Mouse (Mus musculus): ENCODE data around the gene Mlycd. TPM values are rescaled to one million over a fixed set of nuclear protein-coding genes. Genes with fewer than 3 reads are reported as not detected.

Gene Mlycd
- total and polyA plus RNA-seq, 3 experiments: 4.2 to 12.3 (median 5.1) TPM

- Histone ChIP-seq H3K4me3 (replicated peaks in 1 of 3; ENCODE audit: low read depth in 2 of 3, low read length in 2 of 3, poor library complexity in 1 of 3) (no peak overlapping the region), H3K9me3 (replicated peaks; ENCODE audit: low read length) (no peaks in the 10 kb centered on the region), H3K4me1 (ENCODE audit: control insufficient read depth in 1 of 2, insufficient read depth in 2 of 2) (peaks cover 6 to 12% of the 10 kb centered on the region in 2 experiments; a peak in 2 of 4 replicates), H3K36me3 (replicated peaks in 1 of 2; ENCODE audit: control insufficient read depth in 1 of 2, insufficient read depth in 1 of 2, low read length in 1 of 2) (peaks cover 38 to 53% of the 10 kb centered on the region in 2 experiments), H3K27me3 (replicated peaks) (no peaks in the 10 kb centered on the region), H3K79me2 (replicated peaks; ENCODE audit: control insufficient read depth, extremely low read depth, insufficient read depth, poor library complexity, severe bottlenecking) (no peaks in the 10 kb centered on the region), H3K27ac (ENCODE audit: insufficient read depth, low read depth) (no peak overlapping the region), H3K9ac (ENCODE audit: insufficient read depth, low read depth) (no peak overlapping the region), H3K4me2 (ENCODE audit: insufficient read depth, low read depth, poor library complexity, severe bottlenecking) (no peak overlapping the region)
- no peak for DNase-seq (ENCODE audit: extremely low read depth)
- TF ChIP-seq POLR2AphosphoS2 (IDR thresholded peaks at IDR 0.05; ENCODE audit: low read depth, low read length) (no peak), TCF12 (IDR thresholded peaks at IDR 0.05; ENCODE audit: low read depth, low read length) (no peak), NELFE (IDR thresholded peaks at IDR 0.05; ENCODE audit: low read depth, low read length) (no peak), ETS1 (conservative IDR thresholded peaks at IDR 0.05; ENCODE audit: low read depth, low read length) (no peak), ELF1 (IDR thresholded peaks at IDR 0.05; ENCODE audit: low read depth, low read length) (no peak), USF1 (IDR thresholded peaks at IDR 0.05; ENCODE audit: low read depth, low read length) (no peak), MAZ (IDR thresholded peaks at IDR 0.05; ENCODE audit: low read depth, low read length) (no peak), E2F4 (IDR thresholded peaks at IDR 0.05; ENCODE audit: insufficient replicate concordance, low read depth, low read length) (no peak), CHD2 (IDR thresholded peaks at IDR 0.05; ENCODE audit: low read length) (no peak)
- dilution Hi-C loops (cut with MboI; ENCODE audit: extremely low pct_ligation_motif_present, extremely low pct_unique_long_range_greater_than_20kb, low sequenced_read_pairs) (no loop called here), in situ Hi-C loops (cut with MboI; ENCODE audit: low pct_ligation_motif_present, low pct_unique_long_range_greater_than_20kb, low sequenced_read_pairs) (no loop called here)
These were observed 9.2 kb downstream of the Mlycd start for GRCm38 (mm10) chr8:119403912-119404311.

- peaks cover 6 to 19% of the 10 kb centered on the region in 2 experiments; a peak in 2 of 4 replicates for H3K4me1 ChIP-seq (ENCODE audit: control insufficient read depth in 1 of 2, insufficient read depth in 2 of 2)
- in situ Hi-C loops (cut with MboI; ENCODE audit: low pct_ligation_motif_present, low pct_unique_long_range_greater_than_20kb, low sequenced_read_pairs) (no loop called here), dilution Hi-C loops (cut with MboI; ENCODE audit: extremely low pct_ligation_motif_present, extremely low pct_unique_long_range_greater_than_20kb, low sequenced_read_pairs) (no loop called here)
- 0 out of 2 replicates have a peak overlapping the region, but pooled peaks have one; percentile 30 for H3K27ac ChIP-seq (ENCODE audit: insufficient read depth, low read depth)
- no peak for TF ChIP-seq POLR2AphosphoS2 (IDR thresholded peaks at IDR 0.05; ENCODE audit: low read depth, low read length)
- TF ChIP-seq MAX (IDR thresholded peaks at IDR 0.05; ENCODE audit: low read length): no peak
- no peak for TF ChIP-seq ZNF384 (IDR thresholded peaks at IDR 0.05; ENCODE audit: low read depth, low read length)
- no peak for TF ChIP-seq E2F4 (IDR thresholded peaks at IDR 0.05; ENCODE audit: insufficient replicate concordance, low read depth, low read length)
- TF ChIP-seq PAX5 (IDR thresholded peaks at IDR 0.05; ENCODE audit: low read length): no peak
- TF ChIP-seq MAFK (IDR thresholded peaks at IDR 0.05; ENCODE audit: insufficient replicate concordance, low read length): no peak
- no peak overlapping the region for H3K9ac ChIP-seq (ENCODE audit: insufficient read depth, low read depth)
- DNase-seq (ENCODE audit: extremely low read depth): no peak
- H3K4me2 ChIP-seq (ENCODE audit: insufficient read depth, low read depth, poor library complexity, severe bottlenecking): no peak overlapping the region
- H3K27me3 ChIP-seq (replicated peaks): no peaks in the 10 kb centered on the region
- H3K36me3 ChIP-seq (replicated peaks in 1 of 2; ENCODE audit: control insufficient read depth in 1 of 2, insufficient read depth in 1 of 2, low read length in 1 of 2): peaks cover 44 to 58% of the 10 kb centered on the region in 2 experiments
- no peaks in the 10 kb centered on the region for H3K79me2 ChIP-seq (replicated peaks; ENCODE audit: control insufficient read depth, extremely low read depth, insufficient read depth, poor library complexity, severe bottlenecking)
- no peak overlapping the region for H3K4me3 ChIP-seq (replicated peaks in 1 of 3; ENCODE audit: low read depth in 2 of 3, low read length in 2 of 3, poor library complexity in 1 of 3)
- H3K9me3 ChIP-seq (replicated peaks; ENCODE audit: low read length): no peaks in the 10 kb centered on the region
These were observed 10.0 kb downstream of the Mlycd start for GRCm38 (mm10) chr8:119404648-119405047.

DNA sequence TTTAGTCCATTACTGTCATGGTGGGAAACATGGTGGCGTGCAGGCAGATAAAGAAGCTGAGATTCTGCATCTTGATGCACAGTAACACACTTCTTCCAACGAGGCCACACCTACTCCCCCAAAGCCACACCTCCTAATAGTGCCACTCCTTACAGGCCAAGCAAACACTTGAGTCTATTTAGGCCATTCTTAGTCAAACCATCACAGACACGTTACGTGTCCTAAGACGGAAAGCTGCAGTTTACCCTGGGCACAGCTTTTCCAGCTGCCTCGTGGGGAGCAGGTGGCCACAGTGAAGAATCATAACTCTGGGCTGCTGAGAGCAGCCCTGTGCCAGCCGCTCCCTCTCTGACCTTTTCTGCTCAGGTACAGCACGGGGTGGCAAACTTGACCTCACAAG, 13.6 kb downstream of the Mlycd start:
- DNase-seq (ENCODE audit: extremely low read depth): no peak
- Histone ChIP-seq H3K4me1 (ENCODE audit: control insufficient read depth in 1 of 2, insufficient read depth in 2 of 2) (peaks cover 10 to 31% of the 10 kb centered on the region in 2 experiments; a peak in 2 of 4 replicates), H3K9me3 (replicated peaks; ENCODE audit: low read length) (no peaks in the 10 kb centered on the region), H3K9ac (ENCODE audit: insufficient read depth, low read depth) (no peak overlapping the region), H3K27me3 (replicated peaks) (peaks cover 2% of the 10 kb centered on the region), H3K4me2 (ENCODE audit: insufficient read depth, low read depth, poor library complexity, severe bottlenecking) (no peak overlapping the region), H3K36me3 (replicated peaks in 1 of 2; ENCODE audit: control insufficient read depth in 1 of 2, insufficient read depth in 1 of 2, low read length in 1 of 2) (peaks cover 52 to 60% of the 10 kb centered on the region in 2 experiments), H3K4me3 (replicated peaks in 1 of 3; ENCODE audit: low read depth in 2 of 3, low read length in 2 of 3, poor library complexity in 1 of 3) (no peak overlapping the region), H3K27ac (ENCODE audit: insufficient read depth, low read depth) (no peak overlapping the region), H3K79me2 (replicated peaks; ENCODE audit: control insufficient read depth, extremely low read depth, insufficient read depth, poor library complexity, severe bottlenecking) (no peaks in the 10 kb centered on the region)
- dilution Hi-C loops (cut with MboI; ENCODE audit: extremely low pct_ligation_motif_present, extremely low pct_unique_long_range_greater_than_20kb, low sequenced_read_pairs) (no loop called here), in situ Hi-C loops (cut with MboI; ENCODE audit: low pct_ligation_motif_present, low pct_unique_long_range_greater_than_20kb, low sequenced_read_pairs) (no loop called here)
- TF ChIP-seq KAT2A (IDR thresholded peaks at IDR 0.05; ENCODE audit: insufficient replicate concordance, low read length) (no peak), ETS1 (conservative IDR thresholded peaks at IDR 0.05; ENCODE audit: low read depth, low read length) (no peak), EP300 (IDR thresholded peaks at IDR 0.05; ENCODE audit: low read length) (no peak)
